Mouse (Mus musculus) heart, postnatal 10 days (tissue): ENCODE measurements at regions not wholly inside any gene's neighbourhood (a gene's known extent, or its start where the extent isn't known, plus 50 kb on each side); places are given as distances from the start of the nearest gene placed in this dataset.

Experiments
- DNase-seq, 2 experiments: peaks; one replicate each; pipeline ENCODE4 v3.0.0; 2021
- intact Hi-C: fragments of 180-260 bp; cut with DNase I; formaldehyde crosslinking; loops from one replicate; pipeline ENCODE4 v1.15.1; 2025

GRCm38 (mm10) chr5:12922889-12923288 is 202.3 kb upstream of the Sema3a start:
- no peak for DNase-seq
- intact Hi-C loops: no loop called here

- intact Hi-C loops: no loop called here
- DNase-seq: no peak
These were observed 199.7 kb upstream of the Sema3a start for GRCm38 (mm10) chr5:12925466-12925865.

- intact Hi-C loops: no loop called here
- DNase-seq: no peak
These were observed 198.9 kb upstream of the Sema3a start for GRCm38 (mm10) chr5:12926289-12926688.

GRCm38 (mm10) chr5:12927247-12927646 is 198.0 kb upstream of the Sema3a start:
- intact Hi-C loops: no loop called here
- no peak for DNase-seq

- DNase-seq: no peak
- intact Hi-C loops: no loop called here
These were observed 188.2 kb upstream of the Sema3a start for GRCm38 (mm10) chr5:12937052-12937451.

GRCm38 (mm10) chr5:12938162-12938852 is 186.9 kb upstream of the Sema3a start:
- intact Hi-C loops: no loop called here
- no peak for DNase-seq

GRCm38 (mm10) chr5:12944554-12944953 is 180.7 kb upstream of the Sema3a start:
- intact Hi-C loops: no loop called here
- peak in 1 of 2 experiments; percentile 6 for DNase-seq

- no peak for DNase-seq
- intact Hi-C loops: no loop called here
These were observed 176.7 kb upstream of the Sema3a start for GRCm38 (mm10) chr5:12948472-12948871.

GRCm38 (mm10) chr5:12970987-12971386 is 154.2 kb upstream of the Sema3a start:
- intact Hi-C loops: no loop called here
- no peak for DNase-seq

- intact Hi-C loops: no loop called here
- no peak for DNase-seq
These were observed 151.5 kb upstream of the Sema3a start for GRCm38 (mm10) chr5:12973701-12974100.

GRCm38 (mm10) chr5:12976015-12976742 is 149.0 kb upstream of the Sema3a start:
- intact Hi-C loops: no loop called here
- no peak for DNase-seq

- intact Hi-C loops: no loop called here
- no peak for DNase-seq
These were observed 147.3 kb upstream of the Sema3a start for GRCm38 (mm10) chr5:12977875-12978274.

GRCm38 (mm10) chr5:12993826-12994225 is 131.4 kb upstream of the Sema3a start:
- intact Hi-C loops: no loop called here
- DNase-seq: no peak

GRCm38 (mm10) chr5:12997440-12997839 is 127.8 kb upstream of the Sema3a start:
- no peak for DNase-seq
- intact Hi-C loops: no loop called here

GRCm38 (mm10) chr5:13007132-13007531 is 118.1 kb upstream of the Sema3a start:
- intact Hi-C loops: no loop called here
- DNase-seq: no peak

GRCm38 (mm10) chr5:13022270-13022669 is 102.9 kb upstream of the Sema3a start:
- intact Hi-C loops: no loop called here
- peak; percentile 2 to 22 for DNase-seq

GRCm38 (mm10) chr5:13033332-13033731 is 91.9 kb upstream of the Sema3a start:
- DNase-seq: no peak
- intact Hi-C loops: no loop called here

GRCm38 (mm10) chr5:13036127-13036526 is 89.1 kb upstream of the Sema3a start:
- no peak for DNase-seq
- intact Hi-C loops: no loop called here

GRCm38 (mm10) chr5:13058883-13059423 is 66.3 kb upstream of the Sema3a start:
- no peak for DNase-seq
- intact Hi-C loops: no loop called here

GRCm38 (mm10) chr5:13066942-13067341 is 58.3 kb upstream of the Sema3a start:
- intact Hi-C loops: no loop called here
- DNase-seq: no peak
